Mouse (Mus musculus) MEL (cell line): ENCODE results near the gene Cntn3. TPM values are rescaled to one million over a fixed set of nuclear protein-coding genes. Genes with fewer than 3 reads are reported as not detected.

Source experiments
- DNase-seq: peaks from one replicate; pipeline ENCODE4 v3.0.0; 2011; ENCODE audit warnings: low read depth, low spot score
- H3K27ac ChIP-seq: 2 replicates; pipeline ENCODE4 v1.5.1; 2012; ENCODE audit warnings: low read depth, mild to moderate bottlenecking, control low read depth, low read length, moderate library complexity; ENCODE audit not compliant: control insufficient read depth
- H3K27me3 ChIP-seq, 2 experiments: fragments of 150-350 bp in 1 of 2; sonication (generic) in 1 of 2; 2 replicates each; pipeline ENCODE4 v1.6.1; 2012; ENCODE audit warnings: low read length in 2 of 2, mild to moderate bottlenecking in 2 of 2, improper control_type of control experiment in 1 of 2, moderate library complexity in 1 of 2; ENCODE audit not compliant: insufficient read depth in 2 of 2, control insufficient read depth in 1 of 2
- H3K36me3 ChIP-seq, 2 experiments: 2 replicates each; pipeline ENCODE4 v1.6.1; 2012 to 2014; ENCODE audit warnings: low read length in 2 of 2, improper control_type of control experiment in 1 of 2, inconsistent platforms in 1 of 2, mild to moderate bottlenecking in 1 of 2; ENCODE audit not compliant: insufficient read depth in 2 of 2, control insufficient read depth in 1 of 2
- H3K4me1 ChIP-seq, 2 experiments: fragments of 150-350 bp in 1 of 2; sonication (generic) in 1 of 2; 2 replicates each; pipeline ENCODE4 v1.6.1; 2012; ENCODE audit warnings: low read length in 2 of 2, improper control_type of control experiment in 1 of 2, mild to moderate bottlenecking in 1 of 2; ENCODE audit not compliant: insufficient read depth in 2 of 2, control insufficient read depth in 1 of 2
- H3K4me3 ChIP-seq, 2 experiments: fragments of 150-350 bp in 1 of 2; sonication (generic) in 1 of 2; 2 replicates each; pipeline ENCODE4 v1.5.1; 2012; ENCODE audit warnings: low read depth in 2 of 2, low read length in 2 of 2, mild to moderate bottlenecking in 2 of 2, moderate library complexity in 2 of 2, control low read depth in 1 of 2, improper control_type of control experiment in 1 of 2; ENCODE audit not compliant: control insufficient read depth in 1 of 2, insufficient read depth in 1 of 2
- H3K79me2 ChIP-seq: 2 replicates; pipeline ENCODE4 v1.6.1; 2012; ENCODE audit warnings: mild to moderate bottlenecking, low read length, moderate library complexity; ENCODE audit not compliant: control insufficient read depth, poor library complexity, insufficient read depth
- H3K9ac ChIP-seq: 2 replicates; pipeline ENCODE4 v1.6.1; 2012; ENCODE audit warnings: low read depth, mild to moderate bottlenecking, control low read depth, low read length, moderate library complexity; ENCODE audit not compliant: control insufficient read depth, poor library complexity, severe bottlenecking
- H3K9me3 ChIP-seq: fragments of 150-350 bp; sonication (generic); replicated peaks from 2 replicates; pipeline ENCODE4 v1.6.1; 2012; ENCODE audit warnings: mild to moderate bottlenecking, low read length, improper control_type of control experiment, moderate library complexity; ENCODE audit not compliant: insufficient read depth
- CHD1 ChIP-seq: IDR thresholded peaks from 2 replicates; pipeline ENCODE4 v1.6.1; 2012; ENCODE audit warnings: low read depth, mild to moderate bottlenecking, inconsistent platforms, low read length, improper control_type of control experiment
- CHD2 ChIP-seq: IDR thresholded peaks from 2 replicates; pipeline ENCODE4 v1.6.1; 2011; ENCODE audit warnings: low read length, improper control_type of control experiment
- CTCF ChIP-seq, 3 experiments: IDR thresholded peaks in 2 of 3; conservative IDR thresholded peaks in 1 of 3; 2 replicates each; pipeline ENCODE4 v1.5.1; 2011 to 2012; ENCODE audit warnings: low read length in 3 of 3, low read depth in 2 of 3, mild to moderate bottlenecking in 2 of 3, improper control_type of control experiment in 1 of 3, inconsistent platforms in 1 of 3, mixed read lengths in 1 of 3, moderate library complexity in 1 of 3; ENCODE audit not compliant: control insufficient read depth in 1 of 3, insufficient read depth in 1 of 3, poor library complexity in 1 of 3, severe bottlenecking in 1 of 3
- EP300 ChIP-seq, 2 experiments: IDR thresholded peaks; 2 replicates each; pipeline ENCODE4 v1.6.1; 2011; ENCODE audit warnings: improper control_type of control experiment in 2 of 2, low read length in 2 of 2, low read depth in 1 of 2, mild to moderate bottlenecking in 1 of 2
- ETS1 ChIP-seq: IDR thresholded peaks from 2 replicates; pipeline ENCODE4 v1.6.1; 2012; ENCODE audit warnings: low read depth, mild to moderate bottlenecking, inconsistent platforms, low read length, improper control_type of control experiment, moderate library complexity
- MAX ChIP-seq: IDR thresholded peaks from 2 replicates; pipeline ENCODE4 v1.6.1; 2011; ENCODE audit warnings: low read length, improper control_type of control experiment
- MAZ ChIP-seq: IDR thresholded peaks from 2 replicates; pipeline ENCODE4 v1.6.1; 2012; ENCODE audit warnings: low read depth, mild to moderate bottlenecking, inconsistent platforms, low read length, improper control_type of control experiment
- NRF1 ChIP-seq: IDR thresholded peaks from 2 replicates; pipeline ENCODE4 v1.6.1; 2014; ENCODE audit warnings: low read depth, mild to moderate bottlenecking, inconsistent platforms, low read length, improper control_type of control experiment, moderate library complexity; ENCODE audit not compliant: poor library complexity, insufficient read depth, severe bottlenecking
- POLR2A ChIP-seq, 2 experiments: IDR thresholded peaks; 2 replicates each; pipeline ENCODE4 v1.6.1; 2011 to 2012; ENCODE audit warnings: low read length in 2 of 2, mild to moderate bottlenecking in 2 of 2, control low read depth in 1 of 2, improper control_type of control experiment in 1 of 2, low read depth in 1 of 2, moderate library complexity in 1 of 2; ENCODE audit not compliant: control insufficient read depth in 1 of 2, insufficient read depth in 1 of 2, poor library complexity in 1 of 2
- POLR2AphosphoS2 ChIP-seq: IDR thresholded peaks from 2 replicates; pipeline ENCODE4 v1.6.1; 2011; ENCODE audit warnings: low read length, improper control_type of control experiment
- RAD21 ChIP-seq: IDR thresholded peaks from 2 replicates; pipeline ENCODE4 v1.6.1; 2011; ENCODE audit warnings: mild to moderate bottlenecking, low read depth, low read length, improper control_type of control experiment
- SIN3A ChIP-seq: IDR thresholded peaks from 2 replicates; pipeline ENCODE4 v1.6.1; 2012; ENCODE audit warnings: low read length, improper control_type of control experiment, inconsistent platforms
- ZNF384 ChIP-seq: IDR thresholded peaks from 2 replicates; pipeline ENCODE4 v1.6.1; 2012; ENCODE audit warnings: low read depth, mild to moderate bottlenecking, inconsistent platforms, low read length, improper control_type of control experiment
- polyA plus RNA-seq, 2 experiments: library from polyadenylated mRNA; stranded (reverse) in 1 of 2; unstranded in 1 of 2; fragments of >175 nt in 1 of 2; fragments of >200 nt in 1 of 2; gene quantifications; 2 replicates each; pipeline versions ENCODE4 v1.2.1 to v1.2.4; 2012; ENCODE audit warnings: low replicate concordance in 2 of 2, low read depth in 1 of 2; ENCODE audit not compliant: insufficient read length in 2 of 2, insufficient read depth in 1 of 2, missing spikeins in 1 of 2
- total RNA-seq: library from RNA; depleted of rRNA; stranded (reverse); fragments of 300-350 nt; gene quantifications from 2 replicates; pipeline ENCODE4 v1.2.3, GENCODE M21; 2012

Gene Cntn3
- total and polyA plus RNA-seq, 3 experiments: 0.85 to 1.1 TPM; not detected in 1

DNA sequence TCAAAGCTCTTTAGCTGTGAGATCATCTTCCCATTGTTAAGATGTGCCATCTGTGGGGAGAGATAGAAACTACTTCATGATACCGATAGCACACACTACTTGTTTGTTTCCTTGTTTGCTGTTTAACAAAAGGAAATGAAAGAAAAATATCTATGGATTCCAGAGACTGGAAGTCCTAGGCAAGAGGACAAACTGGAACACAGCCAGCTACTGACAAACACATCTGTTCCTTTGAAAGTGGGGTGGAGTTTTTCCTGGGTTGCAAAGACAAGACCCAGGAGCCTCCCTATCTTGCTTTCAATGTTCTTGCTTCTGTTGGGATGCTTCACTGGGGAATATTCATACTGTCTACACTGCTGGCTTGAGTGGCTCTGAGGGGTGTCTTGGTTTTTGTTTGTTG lies 5.4 kb downstream of the Cntn3 start:
- no peak overlapping the region for H3K9ac ChIP-seq
- peaks cover 0 to 36% of the 10 kb centered on the region in 2 experiments; a peak in 2 of 4 replicates for H3K36me3 ChIP-seq
- peaks cover 19 to 25% of the 10 kb centered on the region in 2 experiments for H3K4me1 ChIP-seq
- peaks cover 1% of the 10 kb centered on the region; the same call in 1 of the 2 replicates for H3K79me2 ChIP-seq
- no peaks in the 10 kb centered on the region for H3K27me3 ChIP-seq
- no peak overlapping the region for H3K4me3 ChIP-seq
- TF ChIP-seq ZNF384 (no peak), EP300 (IDR thresholded peaks at IDR 0.05; ENCODE audit: low read depth in 1 of 2, low read length in 2 of 2) (peak; percentile 43), POLR2AphosphoS2 (no peak), ETS1 (peak; percentile 38), NRF1 (no peak)
- peak; percentile 59 for DNase-seq
- no peak overlapping the region for H3K27ac ChIP-seq
- no peaks in the 10 kb centered on the region for H3K9me3 ChIP-seq

DNA sequence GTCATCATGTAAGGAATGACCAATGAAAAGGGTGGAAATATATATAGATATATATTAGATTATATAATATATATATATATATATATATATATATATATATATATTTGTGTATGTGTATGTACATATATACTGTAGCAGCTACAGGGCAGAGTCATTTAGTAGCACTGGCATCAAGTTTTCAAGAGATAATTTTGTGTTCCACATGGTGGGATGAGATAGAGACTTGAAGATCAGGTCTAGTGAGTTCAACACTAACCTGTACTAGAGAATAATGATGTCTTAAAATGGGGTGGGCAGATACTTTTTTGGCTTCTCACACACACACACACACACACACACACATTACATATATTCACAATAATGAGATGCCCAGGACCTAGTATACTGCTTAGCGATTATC lies 7.7 kb downstream of the Cntn3 start:
- no peak overlapping the region for H3K27ac ChIP-seq
- H3K79me2 ChIP-seq: peaks cover 1% of the 10 kb centered on the region; the same call in 1 of the 2 replicates
- no peaks in the 10 kb centered on the region for H3K27me3 ChIP-seq
- H3K4me3 ChIP-seq: no peak overlapping the region
- peaks cover 23 to 39% of the 10 kb centered on the region in 2 experiments for H3K4me1 ChIP-seq
- no peaks in the 10 kb centered on the region for H3K9me3 ChIP-seq
- peaks cover 0 to 53% of the 10 kb centered on the region in 2 experiments; a peak in 2 of 4 replicates for H3K36me3 ChIP-seq
- TF ChIP-seq CTCF (IDR thresholded peaks at IDR 0.05 in 2 of 3, conservative IDR thresholded peaks at IDR 0.05 in 1 of 3; ENCODE audit: control insufficient read depth in 1 of 3, insufficient read depth in 1 of 3, low read depth in 2 of 3, low read length in 3 of 3, poor library complexity in 1 of 3, severe bottlenecking in 1 of 3) (no peak), NRF1 (no peak)
- DNase-seq: no peak
- no peak overlapping the region for H3K9ac ChIP-seq

- Histone ChIP-seq H3K79me2 (peaks cover 1% of the 10 kb centered on the region; the same call in 1 of the 2 replicates), H3K36me3 (peaks cover 0 to 50% of the 10 kb centered on the region in 2 experiments; a peak in 2 of 4 replicates), H3K4me3 (peak overlapping the region; percentile 71 to 77), H3K4me1 (peaks cover 21 to 33% of the 10 kb centered on the region in 2 experiments), H3K27me3 (no peaks in the 10 kb centered on the region), H3K9ac (peak overlapping the region; percentile 69), H3K9me3 (no peaks in the 10 kb centered on the region), H3K27ac (peak overlapping the region; percentile 22; the same call in 1 of the 2 replicates)
- peak; percentile 91 for DNase-seq
- TF ChIP-seq MAZ (peak; percentile 89; the same call in 1 of the 2 replicates), POLR2A (IDR thresholded peaks at IDR 0.05; ENCODE audit: control insufficient read depth in 1 of 2, insufficient read depth in 1 of 2, low read depth in 1 of 2, low read length in 2 of 2, poor library complexity in 1 of 2) (peak; percentile 54 to 55; a peak in 2 of 4 replicates), MAX (peak; percentile 70), NRF1 (peak; percentile 61), CHD2 (no peak), SIN3A (0 out of 2 replicates have a peak, but pooled peaks have one; percentile 42), CTCF (IDR thresholded peaks at IDR 0.05 in 2 of 3, conservative IDR thresholded peaks at IDR 0.05 in 1 of 3; ENCODE audit: control insufficient read depth in 1 of 3, insufficient read depth in 1 of 3, low read depth in 2 of 3, low read length in 3 of 3, poor library complexity in 1 of 3, severe bottlenecking in 1 of 3) (peak in 2 of 3 experiments; percentile 16 to 26; a peak in 3 of 6 replicates), ZNF384 (no peak), RAD21 (peak; percentile 17), CHD1 (0 out of 2 replicates have a peak, but pooled peaks have one; percentile 52)
These were observed 8.7 kb downstream of the Cntn3 start for GRCm38 (mm10) chr6:102564011-102564731.
